Mouse (Mus musculus): ENCODE measurements around the gene Olfr139.

Gene Olfr139

DNA sequence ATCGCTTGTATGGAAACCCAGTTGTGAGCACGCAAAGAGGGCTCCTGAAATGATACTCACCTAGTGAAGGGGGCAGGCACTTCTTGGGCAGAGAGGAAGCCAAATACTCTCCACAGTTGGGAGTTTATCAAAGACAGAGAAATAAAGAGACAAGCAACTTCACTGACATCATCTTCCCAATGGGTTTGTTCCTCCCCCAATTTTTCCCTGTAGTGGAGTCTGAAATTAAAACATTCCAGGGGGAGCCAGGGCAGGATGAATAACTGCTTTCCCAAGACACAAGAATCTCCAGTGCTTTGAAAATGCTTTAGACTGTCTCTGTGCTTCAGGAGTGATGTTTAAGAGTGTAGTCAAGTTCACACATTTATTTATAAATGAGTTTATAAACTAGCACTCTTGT, at the start of gene Olfr139, which contains the start of gene Olfr399:
Gene Olfr139, minus strand, starts transcription at position 101 of the 400 bp plus-strand sequence.
Gene Olfr399, minus strand, starts transcription at position 165 of the 400 bp plus-strand sequence.
- DNase-seq (ENCODE audit: low spot score): no peak

DNA sequence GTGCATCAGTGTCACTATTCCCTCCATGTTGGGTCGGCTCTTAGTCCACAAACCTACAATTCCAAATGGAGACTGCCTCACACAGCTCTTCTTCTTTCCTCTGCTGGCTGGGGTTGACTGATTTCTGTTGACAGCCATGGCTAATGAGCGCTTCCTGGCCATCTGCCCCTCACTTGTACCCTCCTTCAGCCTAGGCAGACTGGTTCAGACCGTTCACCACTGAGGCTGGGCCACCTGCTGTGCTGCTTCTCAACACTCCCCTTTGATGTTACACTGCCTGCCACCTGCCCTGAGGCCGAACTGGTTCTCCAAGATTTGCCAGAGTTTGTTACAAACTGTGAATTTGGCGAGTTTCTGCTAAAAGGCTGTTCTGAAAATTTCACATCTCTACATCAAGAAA, 48.7 kb upstream of the Olfr139 start:
- DNase-seq (ENCODE audit: low spot score): peak; percentile 2

DNA sequence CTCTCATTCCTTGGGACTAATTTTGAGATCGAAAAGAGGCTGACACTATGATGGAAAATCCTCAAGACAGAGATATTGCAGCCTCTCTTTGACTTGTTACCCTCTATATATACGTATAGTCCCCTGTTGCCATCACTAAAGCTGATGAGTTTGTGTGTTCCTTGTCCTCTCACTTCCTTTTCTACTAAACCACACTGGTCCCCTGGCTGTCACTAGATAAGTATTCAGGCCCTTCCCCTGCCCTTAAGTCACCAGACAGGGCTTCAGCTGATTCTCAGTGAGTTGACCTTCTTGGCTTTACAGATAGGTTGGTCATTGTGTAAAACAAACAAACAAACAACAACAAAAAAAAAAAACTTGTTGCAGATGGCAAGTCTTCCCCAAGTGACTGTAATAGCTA, 45.2 kb upstream of the Olfr139 start:
- DNase-seq (ENCODE audit: low spot score): no peak

DNA sequence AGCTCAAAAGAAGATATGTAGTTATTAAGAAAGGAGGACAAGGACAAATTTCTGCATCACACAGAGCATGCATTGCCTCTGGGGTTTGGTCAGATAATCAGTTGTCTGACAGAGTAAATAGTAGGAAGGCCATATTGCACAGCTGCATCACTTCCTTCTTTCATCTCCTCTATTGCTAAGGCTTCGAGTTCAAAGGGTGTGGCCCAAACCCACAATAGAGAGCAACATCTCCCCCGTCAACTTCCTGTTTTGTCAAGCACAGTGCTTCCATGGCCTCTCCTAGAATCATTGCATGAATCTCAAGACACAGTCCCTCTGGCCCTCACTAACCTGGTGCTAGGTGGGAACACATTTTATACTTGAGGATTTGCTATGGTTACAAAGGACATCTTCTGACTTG, 44.4 kb upstream of the Olfr139 start:
- DNase-seq (ENCODE audit: low spot score): no peak

DNA sequence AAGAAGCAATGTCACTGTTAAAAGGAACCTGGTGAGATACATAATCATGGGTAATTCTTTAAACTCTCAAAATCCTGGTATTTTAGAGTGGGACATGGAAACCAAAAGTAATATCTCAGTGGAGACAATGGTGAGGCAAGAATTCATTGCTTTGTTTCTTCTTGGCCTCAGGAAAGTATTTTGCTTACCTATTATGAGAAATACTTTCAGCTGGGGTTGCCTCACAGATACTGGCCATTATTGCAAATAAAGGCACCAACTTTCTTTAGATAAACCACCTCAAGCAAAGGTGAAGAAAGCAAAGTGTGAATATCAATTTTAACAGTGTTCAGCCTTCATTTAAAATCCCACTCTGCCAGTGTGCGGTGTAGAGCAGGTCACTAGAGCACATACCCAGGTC, 13.3 kb upstream of the Olfr139 start, which contains the start of gene Zfp616:
Gene Zfp616, plus strand, starts transcription at position 301 of the 400 bp plus-strand sequence.
- no peak for DNase-seq (ENCODE audit: low spot score)

DNA sequence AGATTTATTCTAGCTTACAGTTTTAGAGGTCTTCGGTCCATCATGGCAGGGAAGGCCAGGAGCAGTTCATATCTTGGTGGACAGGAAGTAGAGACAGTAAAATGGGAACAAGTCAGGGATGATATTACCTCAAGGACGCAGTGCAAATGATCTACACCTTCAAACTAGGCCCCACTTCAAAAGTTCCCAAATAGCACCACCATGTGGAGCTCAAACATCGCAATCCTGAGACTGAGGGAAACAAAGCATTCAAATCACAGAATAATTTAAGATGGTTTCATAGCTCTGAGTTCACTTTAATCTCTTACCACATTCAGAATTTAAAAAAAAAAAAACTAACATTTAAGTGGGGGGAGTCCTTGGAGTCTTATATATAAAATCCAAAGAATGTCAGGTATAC, 5.0 kb downstream of the Olfr139 start:
- no peak for DNase-seq (ENCODE audit: low spot score)

All from retina, embryonic 14.5 days (tissue).